Mouse (Mus musculus): ENCODE data around the gene Gm21970.

Gm21970 gene

DNA sequence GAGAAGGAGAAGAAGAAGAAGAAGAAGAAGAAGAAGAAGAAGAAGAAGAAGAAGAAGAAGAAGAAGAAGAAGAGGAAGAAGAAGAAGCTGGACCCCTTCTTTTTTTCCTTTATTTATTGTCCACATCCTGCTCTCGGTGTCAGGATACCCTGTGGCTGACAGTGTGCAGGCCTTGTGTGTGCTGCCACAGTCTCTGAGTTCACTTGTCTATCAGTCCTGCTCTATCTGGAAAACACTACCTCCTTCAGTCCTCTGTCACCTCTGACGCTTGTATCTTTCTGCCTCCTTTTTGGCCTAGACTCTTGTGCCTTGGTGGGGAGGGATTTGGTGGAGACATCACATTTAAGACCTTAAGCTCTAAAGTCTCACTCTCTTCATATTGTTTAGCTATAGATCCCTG, 71.9 kb downstream of the Gm21970 start:
- DNase-seq (ENCODE audit: low spot score) = no peak

GRCm38 (mm10) chr16:91463836-91464400, 72.4 kb downstream of the Gm21970 start:
- no peak for DNase-seq (ENCODE audit: low spot score)

DNA sequence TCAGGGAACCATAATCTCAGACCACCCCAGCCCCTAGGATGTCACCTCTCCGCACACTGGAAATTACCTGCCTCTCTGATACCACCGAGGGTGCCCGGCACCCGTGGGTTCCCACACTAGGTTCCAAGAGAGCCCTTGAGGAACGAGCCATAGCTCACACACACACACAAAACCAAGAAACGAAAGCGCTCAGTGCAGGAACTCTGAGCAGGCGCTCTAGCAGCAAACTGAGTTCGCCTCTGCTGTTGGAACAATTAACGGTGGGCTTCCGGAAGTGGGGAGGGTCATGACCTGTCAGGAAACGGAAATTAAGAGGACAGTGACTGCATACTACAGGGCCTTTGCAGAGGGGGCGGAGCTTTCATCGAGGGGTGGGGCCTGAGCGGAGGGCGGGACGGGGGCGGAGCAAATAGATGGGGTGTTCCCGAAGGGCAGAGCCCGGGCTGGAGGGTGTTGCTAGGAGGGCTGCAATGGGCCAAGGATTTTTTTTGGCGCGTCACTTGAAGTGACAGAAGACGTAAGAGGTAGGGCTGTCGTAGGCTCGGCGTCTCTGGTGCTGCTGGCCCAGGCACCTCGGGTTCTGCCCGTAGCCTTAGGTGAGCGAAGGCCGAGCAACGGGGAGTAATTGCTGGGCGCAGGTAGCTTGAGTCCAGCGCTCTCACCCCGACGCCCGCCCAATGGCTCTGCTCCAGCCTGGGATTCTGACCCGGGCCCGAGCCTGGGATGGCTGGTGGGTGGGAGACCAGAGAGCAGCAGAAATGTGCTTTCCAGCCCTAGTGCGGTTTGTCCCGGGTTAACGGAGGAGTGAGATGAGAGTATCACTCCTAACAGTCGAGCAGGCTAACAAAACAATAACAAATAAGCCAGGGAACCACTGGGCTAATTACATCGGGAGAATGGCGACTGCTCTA, 73.3 kb downstream of the Gm21970 start:
- DNase-seq (ENCODE audit: low spot score) = peak; percentile 61

GRCm38 (mm10) chr16:91465505-91466240, 74.2 kb downstream of the Gm21970 start:
- DNase-seq (ENCODE audit: low spot score) = no peak

- DNase-seq (ENCODE audit: low spot score) = no peak
Measured at GRCm38 (mm10) chr16:91466566-91466965, 75.0 kb downstream of the Gm21970 start.
